Mouse (Mus musculus): ENCODE data around the gene Tuba1b.

GRCm38 (mm10) chr15:98881656-98882008 is 52.7 kb downstream of the Tuba1b start:
- TF ChIP-seq GATA1 (IDR thresholded peaks at IDR 0.05; ENCODE audit: low read length) (no peak), TAL1 (IDR thresholded peaks at IDR 0.05; ENCODE audit: low read length) (no peak)

Measured in erythroblast, embryonic 14.5 days (primary cell).